Mouse (Mus musculus): ENCODE results near the gene Gm39115. TPM values are rescaled to one million over a fixed set of nuclear protein-coding genes. Genes with fewer than 3 reads are reported as not detected.

Gm39115 gene
- polyA plus RNA-seq, 1 experiment from 2014 or later, result not detected

DNA sequence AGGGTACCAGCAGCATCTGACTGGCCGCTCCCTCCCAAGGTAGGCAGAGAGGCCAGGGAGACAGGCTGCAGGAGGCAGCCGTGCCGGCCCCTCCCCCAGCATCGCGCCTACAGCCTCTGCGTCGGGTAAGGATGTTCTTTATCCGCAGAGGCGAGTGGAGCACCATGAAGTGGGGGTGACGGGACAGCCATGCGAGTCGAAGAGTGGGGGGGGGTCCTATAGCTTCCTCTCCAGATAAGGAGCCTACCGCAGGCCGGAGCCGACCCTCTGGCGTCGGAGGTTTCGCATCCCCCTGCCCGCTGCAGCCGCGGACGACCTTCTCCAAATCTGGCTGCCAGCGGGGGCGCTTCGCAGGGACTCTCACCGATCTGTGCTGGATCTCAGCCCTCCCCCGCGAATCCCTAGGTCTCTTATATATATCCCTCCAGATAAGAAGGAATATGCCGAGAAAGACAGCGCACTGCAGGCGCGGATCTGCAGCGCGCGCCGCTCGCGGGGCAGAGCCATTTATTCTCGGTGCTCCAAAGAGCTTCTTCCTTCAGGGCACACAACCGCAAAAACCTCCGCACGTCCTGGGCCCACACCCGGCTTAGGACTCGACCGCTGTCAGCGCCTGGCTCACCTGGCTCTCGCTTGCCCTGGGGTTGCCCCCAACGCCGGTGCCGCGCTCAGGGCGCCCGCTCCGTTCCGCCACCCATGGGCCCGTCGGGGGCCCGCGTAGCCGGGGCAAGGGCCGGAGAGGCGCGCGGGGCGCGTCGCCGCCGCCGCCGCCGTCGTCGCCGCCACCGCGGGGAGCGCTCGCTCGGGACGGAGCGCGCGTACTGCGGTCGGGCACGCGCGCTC lies 41.3 kb downstream of the Gm39115 start:
- peak overlapping the region; percentile 93 for H3K9ac ChIP-seq (replicated peaks)
- H3K27ac ChIP-seq (replicated peaks), result peak overlapping the region; percentile 92
- H3K4me3 ChIP-seq, result peak overlapping the region; percentile 88
- ATAC-seq (ENCODE audit: low FRiP score, low read depth), result peak; percentile 42
- peaks cover 55% of the 10 kb centered on the region for H3K4me1 ChIP-seq
- no peaks in the 10 kb centered on the region for H3K9me3 ChIP-seq
- H3K36me3 ChIP-seq, result no peaks in the 10 kb centered on the region
- under 1% methylated on average over 88 of the region's 89 CpGs for WGBS
- peak overlapping the region; percentile 84 for H3K4me2 ChIP-seq (replicated peaks)
- H3K27me3 ChIP-seq, result peaks cover 37% of the 10 kb centered on the region

DNA sequence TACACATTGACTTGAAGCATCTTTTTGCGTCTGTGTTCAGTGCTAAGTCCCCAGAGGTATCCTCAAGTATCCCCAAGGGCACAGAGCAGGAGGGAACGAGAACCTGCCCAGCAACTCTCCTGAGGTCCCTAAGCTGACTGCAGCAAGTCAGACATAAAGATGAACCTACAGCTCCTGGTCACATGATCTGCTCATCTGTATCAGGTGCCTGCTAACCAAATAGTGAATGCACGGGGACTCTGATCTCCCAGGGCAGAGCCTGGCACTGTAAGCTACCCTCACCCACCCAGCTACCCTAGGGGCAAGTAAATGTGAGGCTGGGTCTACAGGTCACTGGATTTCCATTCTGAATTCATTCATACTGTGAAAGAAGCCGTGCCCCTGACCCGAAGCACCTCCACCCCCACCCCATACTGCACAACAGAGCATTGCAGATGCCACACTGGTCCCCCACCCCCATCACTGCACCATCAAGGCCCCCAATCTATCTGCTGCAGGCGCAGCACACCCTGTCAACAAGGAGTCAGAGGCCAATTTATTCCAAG lies 42.1 kb downstream of the Gm39115 start:
- Histone ChIP-seq H3K4me3 (peak overlapping the region; percentile 88), H3K27me3 (peaks cover 35% of the 10 kb centered on the region), H3K36me3 (no peaks in the 10 kb centered on the region), H3K9ac (replicated peaks) (peak overlapping the region; percentile 93), H3K9me3 (no peaks in the 10 kb centered on the region), H3K4me2 (replicated peaks) (peak overlapping the region; percentile 84), H3K4me1 (peaks cover 62% of the 10 kb centered on the region), H3K27ac (replicated peaks) (peak overlapping the region; percentile 92)
- ATAC-seq (ENCODE audit: low FRiP score, low read depth), result no peak
- 21% methylated on average over 6 of the region's 6 CpGs for WGBS

DNA sequence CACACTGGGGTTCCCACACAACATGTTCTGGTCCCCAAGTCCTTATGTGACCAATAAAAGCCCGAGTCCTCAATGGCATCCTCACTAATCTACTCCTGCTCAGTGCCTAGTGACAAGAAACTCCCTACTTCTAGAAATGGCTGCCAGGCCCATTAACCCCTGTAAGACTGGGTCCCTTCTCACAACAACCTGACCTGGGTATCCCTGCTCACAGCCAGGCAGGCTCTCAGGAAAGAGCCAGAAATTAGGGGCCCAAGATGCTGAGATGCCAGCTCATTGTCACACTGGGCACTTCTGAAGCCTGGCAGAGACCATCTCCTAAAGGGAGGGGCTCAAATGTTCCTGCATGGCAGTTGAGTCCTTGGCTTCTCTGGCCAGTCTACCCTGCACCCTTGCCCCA lies 42.8 kb downstream of the Gm39115 start:
- ATAC-seq (ENCODE audit: low FRiP score, low read depth), result no peak
- H3K4me3 ChIP-seq, result peak overlapping the region; percentile 88
- peak overlapping the region; percentile 84 for H3K4me2 ChIP-seq (replicated peaks)
- peak overlapping the region; percentile 93 for H3K9ac ChIP-seq (replicated peaks)
- H3K27ac ChIP-seq (replicated peaks), result peak overlapping the region; percentile 66
- H3K27me3 ChIP-seq, result peaks cover 34% of the 10 kb centered on the region
- WGBS, result 63% methylated on average over 1 of the region's 1 CpGs
- 0 out of 2 replicates have a peak, but pooled peaks cover 4% of the 10 kb centered on the region for H3K36me3 ChIP-seq
- peaks cover 70% of the 10 kb centered on the region for H3K4me1 ChIP-seq
- no peaks in the 10 kb centered on the region for H3K9me3 ChIP-seq

DNA sequence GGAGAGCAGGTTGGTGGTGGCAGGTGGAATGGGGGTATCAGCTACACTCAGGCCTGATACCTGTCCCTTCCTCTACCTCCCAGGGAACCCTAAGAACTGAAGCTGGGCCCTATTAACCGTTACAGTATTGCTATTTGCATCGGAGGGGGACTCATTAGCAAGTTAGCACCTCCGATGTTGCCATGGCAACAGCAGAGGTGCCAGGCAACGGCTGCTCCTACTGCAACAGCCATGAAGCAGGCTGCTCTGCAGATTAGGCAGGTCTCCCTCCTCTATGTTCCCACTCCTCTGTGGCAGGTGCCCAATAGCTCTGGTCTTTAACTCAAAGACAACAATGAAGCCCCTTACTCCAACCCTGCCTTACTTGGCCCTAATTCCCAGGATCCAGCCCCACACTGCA lies 44.0 kb downstream of the Gm39115 start:
- H3K27me3 ChIP-seq, result peaks cover 24% of the 10 kb centered on the region
- H3K4me3 ChIP-seq, result peak overlapping the region; percentile 88
- H3K27ac ChIP-seq (replicated peaks), result peak overlapping the region; percentile 66
- peaks cover 68% of the 10 kb centered on the region for H3K4me1 ChIP-seq
- no peak for ATAC-seq (ENCODE audit: low FRiP score, low read depth)
- no peaks in the 10 kb centered on the region for H3K9me3 ChIP-seq
- H3K36me3 ChIP-seq, result peaks cover 15% of the 10 kb centered on the region; the same call in 1 of the 2 replicates
- peak overlapping the region; percentile 84 for H3K4me2 ChIP-seq (replicated peaks)
- H3K9ac ChIP-seq (replicated peaks), result peak overlapping the region; percentile 93
- WGBS, result 12% methylated on average over 4 of the region's 4 CpGs

DNA sequence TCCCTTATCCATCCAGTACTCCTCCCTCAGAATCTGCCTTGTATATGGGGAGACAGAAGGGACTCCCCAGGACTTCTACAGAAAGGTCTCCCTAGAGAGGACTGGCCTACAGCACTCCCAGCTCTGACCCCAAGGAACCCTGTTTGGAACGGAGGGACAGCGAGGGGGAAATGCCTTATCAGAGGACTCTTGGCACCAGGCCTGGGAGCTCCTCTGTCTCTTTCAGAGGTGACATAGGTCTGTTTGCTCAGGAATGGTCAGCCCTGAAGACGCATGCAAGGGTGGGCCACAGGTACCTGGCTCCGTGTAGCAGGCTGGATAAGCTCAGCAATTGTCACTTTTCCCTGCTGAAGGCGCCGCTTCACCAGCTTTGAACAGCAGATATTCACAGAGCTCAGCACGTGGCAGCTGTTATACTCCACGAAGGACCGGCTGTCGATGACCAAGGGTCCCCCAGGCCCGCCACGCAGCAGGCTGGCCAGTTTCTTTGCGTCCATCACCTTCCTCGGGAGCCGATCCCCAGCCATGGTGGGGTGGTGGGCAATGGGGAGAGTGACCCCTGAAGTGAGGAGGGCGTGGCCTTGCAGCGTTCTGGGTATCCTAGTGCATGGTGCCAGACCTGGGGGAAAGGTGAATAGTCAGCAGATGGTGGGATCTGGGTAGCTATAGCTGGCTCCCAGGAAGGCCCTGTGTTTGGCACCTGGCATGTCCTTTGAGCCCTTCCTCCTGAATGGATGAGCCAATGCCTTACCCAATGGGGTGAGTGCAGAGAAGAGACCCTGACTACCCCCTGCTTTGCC lies 46.0 kb downstream of the Gm39115 start:
- Histone ChIP-seq H3K27me3 (peaks cover 22% of the 10 kb centered on the region), H3K36me3 (peaks cover 35% of the 10 kb centered on the region), H3K4me3 (no peak overlapping the region), H3K4me2 (replicated peaks) (peak overlapping the region; percentile 27), H3K9ac (replicated peaks) (peak overlapping the region; percentile 40; the same call in 1 of the 2 replicates), H3K4me1 (peaks cover 67% of the 10 kb centered on the region), H3K9me3 (no peaks in the 10 kb centered on the region), H3K27ac (replicated peaks) (peak overlapping the region; percentile 82)
- no peak for ATAC-seq (ENCODE audit: low FRiP score, low read depth)
- 51% methylated on average over 17 of the region's 17 CpGs for WGBS

DNA sequence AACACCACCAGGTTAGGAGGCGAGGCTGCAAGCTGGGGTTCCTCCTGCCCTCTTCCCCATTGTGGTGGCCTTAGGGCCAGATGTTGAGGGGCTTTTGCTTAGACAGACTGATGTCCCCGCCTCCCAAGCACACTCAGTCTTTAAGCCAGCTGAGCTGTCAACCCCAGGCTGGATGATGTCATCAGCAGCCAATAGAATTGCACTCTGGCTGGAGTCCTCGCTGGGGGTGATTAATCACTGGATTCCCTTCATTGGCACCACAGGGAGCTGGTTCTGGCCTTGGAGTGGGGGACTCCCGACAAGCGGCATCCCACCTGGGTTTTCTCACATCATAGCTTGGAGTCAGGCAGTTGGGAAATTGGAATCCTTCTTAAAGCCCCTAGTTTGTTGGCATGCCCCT lies 46.9 kb downstream of the Gm39115 start:
- Histone ChIP-seq H3K27me3 (peaks cover 28% of the 10 kb centered on the region), H3K9ac (replicated peaks) (peak overlapping the region; percentile 40; the same call in 1 of the 2 replicates), H3K36me3 (peaks cover 45% of the 10 kb centered on the region), H3K4me1 (peaks cover 71% of the 10 kb centered on the region), H3K4me2 (replicated peaks) (peak overlapping the region; percentile 27), H3K9me3 (no peaks in the 10 kb centered on the region), H3K4me3 (no peak overlapping the region), H3K27ac (replicated peaks) (peak overlapping the region; percentile 82)
- under 1% methylated on average over 5 of the region's 5 CpGs for WGBS
- peak; percentile 79 for ATAC-seq (ENCODE audit: low FRiP score, low read depth)

DNA sequence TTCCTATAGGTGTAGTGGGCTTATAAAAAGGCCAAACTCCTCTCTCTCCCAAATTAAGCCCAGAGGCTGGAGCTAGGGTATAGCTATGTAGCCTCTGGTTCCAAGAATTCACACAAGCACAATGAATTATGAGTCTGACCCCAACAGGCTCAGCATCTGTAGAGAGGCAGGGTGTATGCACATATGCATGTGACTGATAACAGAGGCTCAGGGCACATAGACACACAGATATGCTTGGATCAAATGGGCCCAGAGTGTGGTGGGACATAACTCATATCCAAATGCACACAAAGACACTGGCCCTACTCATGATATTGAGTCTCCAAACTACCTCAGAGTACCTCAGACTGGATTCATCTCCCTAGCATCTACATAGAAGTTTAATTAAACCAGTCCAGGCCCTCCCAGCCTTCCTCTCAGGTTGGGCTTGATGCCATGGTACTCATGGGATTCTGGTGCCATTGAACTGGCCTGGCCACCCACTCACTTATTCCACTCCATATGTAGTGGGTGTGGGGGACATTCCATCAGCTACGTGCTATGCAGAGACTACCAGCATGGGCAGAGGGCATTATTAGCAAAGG lies 48.7 kb downstream of the Gm39115 start:
- no peak overlapping the region for H3K27ac ChIP-seq (replicated peaks)
- ATAC-seq (ENCODE audit: low FRiP score, low read depth), result no peak
- H3K4me3 ChIP-seq, result no peak overlapping the region
- H3K4me1 ChIP-seq, result peaks cover 59% of the 10 kb centered on the region
- H3K4me2 ChIP-seq (replicated peaks), result no peak overlapping the region
- whole genome bisulfite sequencing, result 92% methylated on average over 1 of the region's 1 CpGs
- H3K27me3 ChIP-seq, result peaks cover 32% of the 10 kb centered on the region
- H3K9ac ChIP-seq (replicated peaks), result no peak overlapping the region
- peaks cover 61% of the 10 kb centered on the region for H3K36me3 ChIP-seq
- no peaks in the 10 kb centered on the region for H3K9me3 ChIP-seq

DNA sequence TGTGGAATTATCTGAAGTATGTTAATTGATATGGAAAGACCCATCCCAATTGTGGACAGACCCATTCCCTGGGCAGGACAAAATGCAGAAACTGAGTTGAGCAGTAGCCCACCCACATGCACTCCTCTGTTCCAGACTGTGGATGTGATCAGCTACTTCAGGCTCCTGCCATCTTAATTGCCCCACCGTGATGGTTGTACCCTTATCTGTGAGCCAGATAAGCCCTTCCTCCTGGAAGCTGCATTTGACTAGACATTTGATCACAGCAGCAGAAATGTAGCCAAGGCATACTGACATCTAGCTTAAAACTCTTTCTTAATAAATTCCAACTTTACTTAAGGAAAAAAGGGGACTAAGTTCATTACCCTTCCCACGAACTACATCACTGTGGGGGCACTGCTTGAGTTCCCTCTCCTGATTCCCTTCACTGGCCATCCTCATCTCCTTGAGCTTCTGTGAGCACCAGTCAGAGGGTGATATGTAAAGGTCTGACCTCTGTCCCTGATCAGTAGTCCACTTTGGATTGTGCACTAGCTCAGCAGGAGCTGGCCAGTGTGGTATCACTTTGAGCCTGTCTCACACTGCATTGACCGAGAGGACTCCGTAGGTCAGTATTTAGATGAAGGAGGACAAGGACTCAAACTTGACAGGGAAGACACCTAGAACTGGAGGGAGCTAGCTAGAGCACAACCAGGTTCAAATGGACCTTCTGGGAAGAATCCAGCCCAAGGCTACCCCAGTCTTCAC lies 49.5 kb downstream of the Gm39115 start:
- peaks cover 40% of the 10 kb centered on the region for H3K27me3 ChIP-seq
- no peak overlapping the region for H3K9ac ChIP-seq (replicated peaks)
- no peak for ATAC-seq (ENCODE audit: low FRiP score, low read depth)
- H3K4me1 ChIP-seq, result peaks cover 54% of the 10 kb centered on the region
- peaks cover 69% of the 10 kb centered on the region for H3K36me3 ChIP-seq
- H3K9me3 ChIP-seq, result no peaks in the 10 kb centered on the region
- no peak overlapping the region for H3K4me3 ChIP-seq
- H3K4me2 ChIP-seq (replicated peaks), result no peak overlapping the region
- WGBS, result 86% methylated on average over 4 of the region's 4 CpGs
- no peak overlapping the region for H3K27ac ChIP-seq (replicated peaks)

Other genes starting within 250 kb of the Gm39115 start
- 68.0 and 68.2 TPM in 2 replicates for gene Tollip, start 217.5 kb downstream of the Gm39115 start, polyA plus RNA-seq (2016; fragmentation: Nextera tagmentation; extraction: Ambion mirVana)
- 20.5 and 22.9 TPM in 2 replicates for gene Brsk2, start 186.3 kb downstream of the Gm39115 start, polyA plus RNA-seq (2016; fragmentation: Nextera tagmentation; extraction: Ambion mirVana)
- 50.6 and 50.9 TPM in 2 replicates for gene Mob2, start 75.0 kb downstream of the Gm39115 start, polyA plus RNA-seq (2016; fragmentation: Nextera tagmentation; extraction: Ambion mirVana)
- gene Dusp8, start 40.2 kb downstream of the Gm39115 start, polyA plus RNA-seq (2016; fragmentation: Nextera tagmentation; extraction: Ambion mirVana), result 41.5 and 44.3 TPM in 2 replicates
- not detected in 2 replicates for gene Gm45618, start 15.3 kb downstream of the Gm39115 start, polyA plus RNA-seq (2016; fragmentation: Nextera tagmentation; extraction: Ambion mirVana)
- not detected in 2 replicates for gene Gm45337, start 8.6 kb upstream of the Gm39115 start, polyA plus RNA-seq (2016; fragmentation: Nextera tagmentation; extraction: Ambion mirVana)
- gene Gm29735, start 21.1 kb upstream of the Gm39115 start, polyA plus RNA-seq (2016; fragmentation: Nextera tagmentation; extraction: Ambion mirVana), result not detected in 2 replicates
- gene Gm4553, start 29.7 kb upstream of the Gm39115 start, polyA plus RNA-seq (2016; fragmentation: Nextera tagmentation; extraction: Ambion mirVana), result not detected in 2 replicates
- gene Krtap5-2, start 40.0 kb upstream of the Gm39115 start, polyA plus RNA-seq (2016; fragmentation: Nextera tagmentation; extraction: Ambion mirVana), result not detected in 2 replicates
- gene Gm10153, start 54.4 kb upstream of the Gm39115 start, polyA plus RNA-seq (2016; fragmentation: Nextera tagmentation; extraction: Ambion mirVana), result not detected in 2 replicates
- gene Krtap5-3, start 65.3 kb upstream of the Gm39115 start, polyA plus RNA-seq (2016; fragmentation: Nextera tagmentation; extraction: Ambion mirVana), result not detected in 2 replicates
- gene Gm7579, start 75.8 kb upstream of the Gm39115 start, polyA plus RNA-seq (2016; fragmentation: Nextera tagmentation; extraction: Ambion mirVana), result not detected in 2 replicates
- gene Krtap5-5, start 93.9 kb upstream of the Gm39115 start, polyA plus RNA-seq (2016; fragmentation: Nextera tagmentation; extraction: Ambion mirVana), result not detected in 2 replicates
- gene Gm40460, start 105.0 kb upstream of the Gm39115 start, polyA plus RNA-seq (2016; fragmentation: Nextera tagmentation; extraction: Ambion mirVana), result not detected in 2 replicates
- gene Gm2431, start 122.3 kb upstream of the Gm39115 start, polyA plus RNA-seq (2016; fragmentation: Nextera tagmentation; extraction: Ambion mirVana), result not detected in 2 replicates
- not detected in 2 replicates for gene Gm4559, start 138.3 kb upstream of the Gm39115 start, polyA plus RNA-seq (2016; fragmentation: Nextera tagmentation; extraction: Ambion mirVana)
- not detected in 2 replicates for gene Krtap5-1, start 161.1 kb upstream of the Gm39115 start, polyA plus RNA-seq (2016; fragmentation: Nextera tagmentation; extraction: Ambion mirVana)
- gene Krtap5-4, start 167.5 kb upstream of the Gm39115 start, polyA plus RNA-seq (2016; fragmentation: Nextera tagmentation; extraction: Ambion mirVana), result not detected in 2 replicates
- 0.43 and 0.63 TPM in 2 replicates for gene Ifitm10, start 237.7 kb upstream of the Gm39115 start, polyA plus RNA-seq (2016; fragmentation: Nextera tagmentation; extraction: Ambion mirVana)
- gene Gm49369, start 246.6 kb upstream of the Gm39115 start, polyA plus RNA-seq (2016; fragmentation: Nextera tagmentation; extraction: Ambion mirVana), result 0.56 TPM in 1 of 2 replicates, not detected in the other